8 mouse cellular contexts compared by ENCODE assay signal in the genomic region with DNA sequence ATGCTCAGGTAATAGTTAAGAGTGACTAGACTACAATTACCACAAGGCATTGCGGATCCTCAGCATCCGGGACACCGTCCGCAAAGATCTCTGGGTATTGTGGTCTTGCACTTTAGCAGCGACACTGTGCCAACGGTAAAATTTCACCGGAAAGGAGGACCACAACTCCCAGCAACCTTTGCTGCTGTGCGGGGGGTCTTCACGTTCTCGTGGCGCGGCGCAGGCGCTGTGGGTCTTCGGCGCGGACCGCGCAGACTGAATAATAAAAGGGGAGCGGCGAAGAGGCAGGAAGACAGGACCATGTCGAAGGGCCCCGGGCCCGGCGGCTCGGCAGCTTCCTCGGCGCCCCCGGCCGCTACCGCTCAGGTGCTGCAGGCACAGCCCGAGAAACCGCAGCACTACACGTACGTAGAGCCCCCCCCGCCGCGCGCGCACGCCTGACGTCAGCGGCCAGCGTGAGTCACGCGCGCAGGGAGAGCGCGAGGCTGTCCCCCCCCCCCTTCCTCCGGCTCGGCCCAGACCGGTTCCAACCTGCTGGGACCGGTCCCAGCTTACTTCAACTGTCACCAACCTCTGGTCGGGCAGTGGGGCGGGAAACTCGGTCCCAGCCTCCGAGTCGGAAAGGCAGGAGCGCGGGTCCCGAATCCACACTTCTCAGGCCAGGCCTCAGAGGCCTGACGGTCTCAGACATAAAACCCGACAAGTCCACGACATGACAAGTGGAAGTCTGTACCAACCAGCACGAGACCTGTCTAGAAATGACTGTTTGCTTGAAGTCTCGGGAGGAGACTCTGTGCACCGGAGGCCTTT. TPM values are rescaled to one million over a fixed set of nuclear protein-coding genes. Genes with fewer than 3 reads are reported as not detected.
A peak's percentile ranks its signal among the peaks of the same experiment; 100 is the strongest.
DNase-seq lines count a peak whose midpoint lies in the region; ATAC-seq lines count a peak whose summit lies in the region.

A gene (plus strand): TSS at position 235 of the 810 bp plus-strand sequence.

- H3K4me3 ChIP-seq in hindbrain, embryonic 15.5 days: peak within 1 kb of the TSS; percentile 63

- peak within 1 kb of the TSS; percentile 100 for H3K27ac ChIP-seq in hindbrain, embryonic 15.5 days (replicated peaks)

- peaks cover 4% of the 10 kb centered on the region; the same call in 1 of the 2 replicates for H3K36me3 ChIP-seq in hindbrain, embryonic 15.5 days

- H3K27me3 ChIP-seq in hindbrain, embryonic 15.5 days: no peaks in the 10 kb centered on the region

- H3K4me1 ChIP-seq in hindbrain, embryonic 15.5 days (replicated peaks): peaks cover 29% of the 10 kb centered on the region

- DNase-seq in T-cell, adult 2 months (ENCODE audit: low spot score): peak; percentile 97
- DNase-seq in cerebellum, postnatal 36 days: peak; percentile 98 to 99
- DNase-seq in frontal cortex, postnatal 36 days (ENCODE audit: low spot score in 2 of 2): peak; percentile 98 to 99
- DNase-seq in left cerebral cortex, adult 11 months (ENCODE audit: low spot score): peak; percentile 98
- peak; percentile 97 to 98 for DNase-seq in lung, postnatal 4 days
- DNase-seq in retina, postnatal 7 days (ENCODE audit: low read depth, low spot score): peak; percentile 97
- peak; percentile 90 for DNase-seq in urinary bladder, adult 2 months (ENCODE audit: low spot score)

- peak within 1 kb of the TSS; percentile 88 for H3K9ac ChIP-seq in hindbrain, embryonic 15.5 days

- no peaks in the 10 kb centered on the region for H3K9me3 ChIP-seq in hindbrain, embryonic 15.5 days

- under 1% methylated on average over 61 of the region's 67 CpGs for WGBS in hindbrain, embryonic 15.5 days

- ATAC-seq in hindbrain, embryonic 15.5 days (ENCODE audit: low FRiP score, low read depth): peak; percentile 95

- H3K4me2 ChIP-seq in hindbrain, embryonic 15.5 days: peak within 1 kb of the TSS; percentile 76

RNA-seq across cellular contexts. Expression of the gene that starts here (rescaled TPM):
- polyA plus RNA-seq in hindbrain, embryonic 15.5 days (2015; fragmentation: Nextera tagmentation; extraction: Ambion mirVana): 32.1 and 37.0 TPM in 2 replicates
- 23.3 and 23.7 TPM in 2 replicates for polyA plus RNA-seq in urinary bladder, adult 2 months (2012; rRNA removed)

Comparison
In these comparisons a context has a peak if more than half of its experiments do, and no peak if none do; other contexts are left out.
1. Peak in every context shown above with its lines: DNase-seq, ATAC-seq, H3K4me3 ChIP-seq and H3K27ac ChIP-seq.